Mouse (Mus musculus) liver, embryonic 13.5 days (tissue): Measurements from ENCODE around the gene 5730455P16Rik. TPM values are rescaled to one million over a fixed set of nuclear protein-coding genes. Genes with fewer than 3 reads are reported as not detected.
"Not testable (repeated sequence)": the region's sequence is repeated elsewhere in the genome, so short reads cannot be mapped to it uniquely, and the experiment has no call there.

ENCODE experiments used
- ATAC-seq: fragments of 200-750 bp; cut with Nextera tagmentation; 2 replicates; pipeline ENCODE4 v1.8.0; 2017; ENCODE audit warnings: low read depth, mild to moderate bottlenecking, moderate number of reproducible peaks, moderate library complexity
- DNase-seq: peaks from one replicate; pipeline ENCODE4 v3.0.0; 2022
- H3K27ac ChIP-seq: fragments of 300-500 bp; sonication (generic); 2 replicates; pipeline ENCODE4 v1.5.1; 2015; ENCODE audit warnings: moderate library complexity, mild to moderate bottlenecking, inconsistent platforms
- H3K27me3 ChIP-seq: fragments of 300-500 bp; sonication (generic); 2 replicates; pipeline ENCODE4 v1.6.1; 2015; ENCODE audit warnings: mild to moderate bottlenecking, inconsistent platforms
- H3K36me3 ChIP-seq: fragments of 300-500 bp; sonication (generic); 2 replicates; pipeline ENCODE4 v1.6.1; 2015; ENCODE audit warnings: mild to moderate bottlenecking, inconsistent platforms
- H3K4me1 ChIP-seq: fragments of 300-500 bp; sonication (generic); replicated peaks from 2 replicates; pipeline ENCODE4 v1.6.1; 2015; ENCODE audit warnings: inconsistent platforms
- H3K4me2 ChIP-seq: fragments of 300-500 bp; sonication (generic); 2 replicates; pipeline ENCODE4 v1.6.1; 2015; ENCODE audit warnings: inconsistent platforms, mild to moderate bottlenecking, moderate library complexity
- H3K4me3 ChIP-seq: fragments of 300-500 bp; sonication (generic); replicated peaks from 2 replicates; pipeline ENCODE4 v1.5.1; 2015; ENCODE audit warnings: mild to moderate bottlenecking, inconsistent platforms
- H3K9ac ChIP-seq: fragments of 300-500 bp; sonication (generic); 2 replicates; pipeline ENCODE4 v1.6.1; 2015; ENCODE audit warnings: mild to moderate bottlenecking, inconsistent platforms
- H3K9me3 ChIP-seq: fragments of 300-500 bp; sonication (generic); replicated peaks from 2 replicates; pipeline ENCODE4 v1.6.1; 2016; ENCODE audit warnings: inconsistent platforms
- WGBS: fragments of 180-500 bp; shearing (Covaris S2); methylation state at CpG from one replicate; pipeline ENCODE4 v1.1.7; 2015; ENCODE audit not compliant: insufficient replicate concordance; 5-methylcytosine and 5-hydroxymethylcytosine counted together
- polyA plus RNA-seq: library from polyadenylated mRNA; unstranded; fragments of >200 nt; fragmentation: Nextera tagmentation; extraction: Ambion mirVana; gene quantifications from 2 replicates; pipeline ENCODE4 v1.2.1, GENCODE M21; 2015

5730455P16Rik gene
- polyA plus RNA-seq, 1 experiment from 2014 or later, result 8.1 TPM

- Histone ChIP-seq H3K4me3 (no peak overlapping the region), H3K27ac (no peak overlapping the region), H3K9ac (no peak overlapping the region), H3K27me3 (no peaks in the 10 kb centered on the region), H3K36me3 (peaks cover 82% of the 10 kb centered on the region), H3K9me3 (no peaks in the 10 kb centered on the region), H3K4me1 (no peaks in the 10 kb centered on the region), H3K4me2 (no peak overlapping the region)
- ATAC-seq (no peak), DNase-seq (no peak)
- 91% methylated on average over 4 of the region's 4 CpGs for WGBS
These were observed 18.8 kb upstream of the 5730455P16Rik start for GRCm38 (mm10) chr11:80396617-80397016.

- ATAC-seq (no peak), DNase-seq (no peak)
- Histone ChIP-seq H3K9me3 (no peaks in the 10 kb centered on the region), H3K9ac (no peak overlapping the region), H3K4me2 (no peak overlapping the region), H3K4me1 (no peaks in the 10 kb centered on the region), H3K36me3 (peaks cover 84% of the 10 kb centered on the region), H3K4me3 (no peak overlapping the region), H3K27ac (no peak overlapping the region), H3K27me3 (no peaks in the 10 kb centered on the region)
- 92% methylated on average over 3 of the region's 3 CpGs for WGBS
These were observed 18.1 kb upstream of the 5730455P16Rik start for GRCm38 (mm10) chr11:80395930-80396329.

GRCm38 (mm10) chr11:80391407-80392120, 13.7 kb upstream of the 5730455P16Rik start:
- no peak overlapping the region for H3K4me2 ChIP-seq
- 83% methylated on average over 2 of the region's 2 CpGs for WGBS
- peaks cover 82% of the 10 kb centered on the region for H3K36me3 ChIP-seq

DNA sequence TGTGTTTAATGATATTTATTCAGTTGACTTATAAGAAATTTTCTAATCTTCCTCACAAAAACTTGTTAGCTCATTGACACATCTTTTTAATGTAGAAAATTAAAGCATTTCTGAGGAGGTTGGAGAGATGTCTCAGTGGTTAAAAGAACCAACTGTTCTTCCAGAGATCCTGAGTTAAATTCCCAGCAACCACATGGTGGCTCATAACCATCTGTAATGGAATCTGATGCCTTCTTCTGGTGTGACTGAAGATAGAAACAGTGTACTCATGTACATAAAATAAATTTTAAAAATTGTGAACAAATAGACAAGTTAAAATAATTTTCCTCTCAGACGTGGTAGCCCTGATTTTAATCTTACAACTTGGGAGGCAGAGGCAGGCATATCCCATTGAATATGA, 12.1 kb upstream of the 5730455P16Rik start:
- Histone ChIP-seq H3K4me2 (no peak overlapping the region), H3K36me3 (peaks cover 82% of the 10 kb centered on the region), H3K9ac (no peak overlapping the region), H3K27me3 (no peaks in the 10 kb centered on the region), H3K27ac (no peak overlapping the region), H3K4me3 (no peak overlapping the region), H3K9me3 (no peaks in the 10 kb centered on the region), H3K4me1 (peaks cover 30% of the 10 kb centered on the region)
- WGBS, result 76% methylated on average over 1 of the region's 1 CpGs
- DNase-seq (no peak), ATAC-seq (no peak)

More at GRCm38 (mm10) chr11:80391407-80392120, 13.7 kb upstream of the 5730455P16Rik start:
- H3K4me1 ChIP-seq, result peaks cover 13% of the 10 kb centered on the region
- ATAC-seq (no peak), DNase-seq (no peak)
- H3K27ac ChIP-seq, result no peak overlapping the region
- no peak overlapping the region for H3K9ac ChIP-seq
- H3K4me3 ChIP-seq, result no peak overlapping the region
- H3K27me3 ChIP-seq, result no peaks in the 10 kb centered on the region
- no peaks in the 10 kb centered on the region for H3K9me3 ChIP-seq

DNA sequence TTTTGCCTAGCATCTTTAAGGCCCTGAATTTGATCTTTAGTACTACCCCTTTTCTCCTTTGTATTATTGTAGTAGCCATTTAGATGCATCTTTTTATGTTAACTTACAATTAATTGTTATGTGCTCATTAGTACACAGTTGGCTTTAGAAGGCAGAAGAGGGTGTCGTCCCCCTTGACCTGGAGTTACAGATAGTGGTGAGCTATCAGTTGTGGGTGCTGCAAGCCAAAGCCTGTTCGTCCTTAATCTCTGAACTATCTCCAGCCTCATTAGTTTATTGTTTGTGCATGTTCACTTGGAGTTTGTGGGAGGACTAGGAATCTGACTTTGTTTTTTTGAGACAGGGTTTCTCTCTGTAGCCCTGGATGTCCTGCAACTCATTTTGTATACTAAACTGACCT, 9.0 kb upstream of the 5730455P16Rik start:
- Histone ChIP-seq H3K4me2 (peak overlapping the region; percentile 94), H3K9ac (peak overlapping the region; percentile 84; the same call in 1 of the 2 replicates), H3K4me3 (peak overlapping the region; percentile 88), H3K4me1 (peaks cover 41% of the 10 kb centered on the region), H3K36me3 (peaks cover 66% of the 10 kb centered on the region), H3K27ac (no peak overlapping the region), H3K27me3 (no peaks in the 10 kb centered on the region), H3K9me3 (no peaks in the 10 kb centered on the region)
- 0 out of 2 replicates have a peak, but pooled peaks have one; percentile 34 for ATAC-seq
- DNase-seq, result peak; percentile 22
- WGBS, result 14% methylated on average over 2 of the region's 2 CpGs

DNA sequence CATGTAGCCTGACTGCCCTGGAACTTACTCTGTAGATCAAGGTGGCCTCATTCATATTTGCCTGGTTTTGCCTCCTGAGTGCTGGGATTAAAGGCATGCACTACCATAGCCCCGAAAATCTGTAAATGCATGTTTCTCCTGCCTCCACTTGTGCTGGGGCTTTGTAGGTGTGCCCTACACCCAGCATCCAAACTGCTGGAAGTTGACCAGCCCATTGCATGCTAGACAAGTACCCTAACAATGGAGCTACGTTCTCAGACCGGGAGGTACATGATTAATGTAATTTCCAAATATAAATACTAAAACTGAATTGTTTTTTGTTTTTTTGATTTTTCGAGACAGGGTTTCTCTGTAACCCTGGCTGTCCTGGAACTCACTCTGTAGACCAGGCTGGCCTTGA, 7.2 kb upstream of the 5730455P16Rik start:
- Histone ChIP-seq H3K27ac (peak overlapping the region; percentile 69), H3K36me3 (peaks cover 54% of the 10 kb centered on the region), H3K4me3 (peak overlapping the region; percentile 88), H3K9me3 (no peaks in the 10 kb centered on the region), H3K4me1 (peaks cover 46% of the 10 kb centered on the region), H3K4me2 (peak overlapping the region; percentile 94), H3K27me3 (no peaks in the 10 kb centered on the region), H3K9ac (peak overlapping the region; percentile 84)
- 33% methylated on average over 4 of the region's 4 CpGs for WGBS
- ATAC-seq (no peak), DNase-seq (no peak)

DNA sequence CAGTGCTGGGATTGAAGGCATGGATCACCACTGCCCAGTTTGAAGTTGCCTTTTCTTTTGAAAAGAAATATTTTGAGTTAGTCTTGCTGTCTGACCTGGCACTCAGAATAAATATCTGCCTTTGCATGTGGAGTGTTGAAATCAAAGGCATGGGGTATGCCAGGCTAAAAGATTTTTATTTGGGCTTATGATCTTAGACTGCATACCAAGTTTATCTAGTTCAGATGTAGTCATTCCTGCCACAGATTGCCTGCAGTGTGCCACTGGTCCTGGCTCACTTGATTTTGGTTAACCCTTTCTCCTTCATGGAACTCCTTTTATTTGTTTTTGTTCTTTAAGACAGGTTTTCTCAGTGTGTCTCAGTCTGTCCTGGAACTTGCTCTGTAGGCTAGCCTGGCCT, 6.6 kb upstream of the 5730455P16Rik start:
- H3K36me3 ChIP-seq, result peaks cover 48% of the 10 kb centered on the region
- H3K9ac ChIP-seq, result peak overlapping the region; percentile 84
- no peaks in the 10 kb centered on the region for H3K9me3 ChIP-seq
- H3K27ac ChIP-seq, result peak overlapping the region; percentile 69
- peak overlapping the region; percentile 88 for H3K4me3 ChIP-seq
- ATAC-seq, result no peak
- H3K4me1 ChIP-seq, result peaks cover 46% of the 10 kb centered on the region
- H3K27me3 ChIP-seq, result no peaks in the 10 kb centered on the region
- DNase-seq, result no peak
- H3K4me2 ChIP-seq, result peak overlapping the region; percentile 94

- Histone ChIP-seq H3K4me2 (peak overlapping the region; percentile 18), H3K4me3 (peak overlapping the region; percentile 88), H3K4me1 (peaks cover 45% of the 10 kb centered on the region), H3K27me3 (no peaks in the 10 kb centered on the region), H3K27ac (peak overlapping the region; percentile 95), H3K9me3 (no peaks in the 10 kb centered on the region), H3K9ac (peak overlapping the region; percentile 97), H3K36me3 (peaks cover 41% of the 10 kb centered on the region)
- WGBS, result under 1% methylated on average over 20 of the region's 20 CpGs
- ATAC-seq (peak; percentile 56), DNase-seq (peak; percentile 44)
These were observed 5.8 kb upstream of the 5730455P16Rik start for GRCm38 (mm10) chr11:80383626-80384046.

GRCm38 (mm10) chr11:80383019-80383625, 5.3 kb upstream of the 5730455P16Rik start, which contains the start of gene Zfp207:
Gene Zfp207, plus strand, starts transcription at chr11:80383279.
- Histone ChIP-seq H3K4me3 (peak within 1 kb of the TSS; percentile 88), H3K27me3 (no peaks in the 10 kb centered on the region), H3K9me3 (no peaks in the 10 kb centered on the region), H3K4me1 (peaks cover 50% of the 10 kb centered on the region), H3K4me2 (peak within 1 kb of the TSS; percentile 94), H3K9ac (peak within 1 kb of the TSS; percentile 97), H3K36me3 (peaks cover 35% of the 10 kb centered on the region), H3K27ac (peak within 1 kb of the TSS; percentile 95)
- WGBS, result under 1% methylated on average over 33 of the region's 33 CpGs
- peak; percentile 86 for ATAC-seq
- DNase-seq, result peak; percentile 96

- H3K27me3 ChIP-seq, result no peaks in the 10 kb centered on the region
- no peaks in the 10 kb centered on the region for H3K9me3 ChIP-seq
- ATAC-seq, result peak; percentile 24
- peak overlapping the region; percentile 95 for H3K27ac ChIP-seq
- peak overlapping the region; percentile 97 for H3K9ac ChIP-seq
- under 1% methylated on average over 12 of the region's 12 CpGs for WGBS
- peaks cover 50% of the 10 kb centered on the region for H3K4me1 ChIP-seq
- H3K36me3 ChIP-seq, result peaks cover 30% of the 10 kb centered on the region
- no peak for DNase-seq
- peak overlapping the region; percentile 76 for H3K4me2 ChIP-seq
- H3K4me3 ChIP-seq, result peak overlapping the region; percentile 88
These were observed 4.8 kb upstream of the 5730455P16Rik start for GRCm38 (mm10) chr11:80382626-80383018.

DNA sequence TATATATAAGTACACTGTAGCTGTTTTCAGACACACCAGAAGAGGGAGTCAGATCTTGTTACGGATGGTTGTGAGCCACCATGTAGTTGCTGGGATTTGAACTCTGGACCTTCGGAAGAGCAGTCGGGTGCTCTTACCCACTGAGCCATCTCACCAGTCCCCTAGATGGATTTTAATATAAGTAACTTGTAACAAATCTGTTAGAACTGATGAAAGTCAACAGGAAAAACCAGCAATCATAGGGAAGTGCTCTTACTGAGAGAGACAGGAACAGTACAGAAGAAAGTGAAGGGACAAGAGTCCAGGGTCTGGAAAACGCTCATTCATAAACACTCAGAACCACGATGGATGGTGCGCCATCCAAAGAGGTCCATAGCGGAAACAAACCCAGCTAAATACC, 1.4 kb upstream of the 5730455P16Rik start:
- H3K4me3 ChIP-seq, DNase-seq: not testable (repeated sequence)
- 90% methylated on average over 7 of the region's 7 CpGs for WGBS

More for the DNA sequence above, 1.4 kb upstream of the 5730455P16Rik start:
- Histone ChIP-seq H3K4me1 (peaks cover 33% of the 10 kb centered on the region), H3K36me3 (peaks cover 11% of the 10 kb centered on the region)
- H3K9ac ChIP-seq, H3K4me2 ChIP-seq, H3K27me3 ChIP-seq, ATAC-seq, H3K27ac ChIP-seq, H3K9me3 ChIP-seq: not testable (repeated sequence)
